Mouse (Mus musculus) heart, postnatal 0 days (tissue): Measurements from ENCODE around the gene Relch. TPM values are rescaled to one million over a fixed set of nuclear protein-coding genes. Genes with fewer than 3 reads are reported as not detected.

Experiments used
- ATAC-seq: fragments of 200-750 bp; cut with Nextera tagmentation; 2 replicates; pipeline ENCODE4 v1.8.0; 2017; ENCODE audit warnings: low read depth, moderate number of reproducible peaks, moderate library complexity; ENCODE audit not compliant: insufficient read depth
- DNase-seq: peaks from one replicate; pipeline ENCODE4 v3.0.0-alpha.2; 2016; ENCODE audit warnings: low spot score
- H3K27ac ChIP-seq: fragments of 300-500 bp; sonication (generic); 2 replicates; pipeline ENCODE4 v1.5.1; 2014; ENCODE audit warnings: low read depth, mild to moderate bottlenecking
- H3K27me3 ChIP-seq: fragments of 300-500 bp; sonication (generic); 2 replicates; pipeline ENCODE4 v1.6.1; 2014; ENCODE audit warnings: low read length, mixed read lengths; ENCODE audit not compliant: control insufficient read depth, insufficient read depth
- H3K36me3 ChIP-seq: fragments of 300-500 bp; sonication (generic); replicated peaks from 2 replicates; pipeline ENCODE4 v1.6.1; 2014; ENCODE audit warnings: low read length, mixed read lengths; ENCODE audit not compliant: control insufficient read depth, insufficient read depth
- H3K4me1 ChIP-seq: fragments of 300-500 bp; sonication (generic); 2 replicates; pipeline ENCODE4 v1.6.1; 2014; ENCODE audit warnings: antibody characterized with exemption; ENCODE audit not compliant: control insufficient read depth, insufficient read depth
- H3K4me2 ChIP-seq: fragments of 300-500 bp; sonication (generic); 2 replicates; pipeline ENCODE4 v1.6.1; 2014; ENCODE audit warnings: low read depth, mild to moderate bottlenecking, low read length, moderate library complexity
- H3K4me3 ChIP-seq: fragments of 300-500 bp; sonication (generic); 2 replicates; pipeline ENCODE4 v1.5.1; 2014; ENCODE audit warnings: low read depth, low read length
- H3K9ac ChIP-seq: fragments of 300-500 bp; sonication (generic); replicated peaks from 2 replicates; pipeline ENCODE4 v1.6.1; 2014; ENCODE audit warnings: low read depth, low read length, mixed read lengths
- H3K9me3 ChIP-seq: fragments of 300-500 bp; sonication (generic); replicated peaks from 2 replicates; pipeline ENCODE4 v1.6.1; 2016; ENCODE audit warnings: low read length; ENCODE audit not compliant: control insufficient read depth
- CTCF ChIP-seq: IDR thresholded peaks from 2 replicates; pipeline ENCODE4 v1.5.1; 2016; ENCODE audit warnings: antibody characterized with exemption, control low read depth, low read depth
- EP300 ChIP-seq: IDR thresholded peaks from 2 replicates; pipeline ENCODE4 v1.6.1; 2016; ENCODE audit warnings: antibody characterized with exemption, low read depth
- WGBS: fragments of 180-500 bp; shearing (Covaris S2); extraction: QIAGEN DNeasy Blood & Tissue Kit; methylation state at CpG from one replicate; pipeline ENCODE4 v1.1.7; 2014; 5-methylcytosine and 5-hydroxymethylcytosine counted together
- polyA plus RNA-seq: library from polyadenylated mRNA; unstranded; fragments of >200 nt; fragmentation: Nextera tagmentation; extraction: Ambion mirVana; gene quantifications from 2 replicates; pipeline ENCODE4 v1.2.1, GENCODE M21; 2015
- total RNA-seq: library from RNA; depleted of rRNA; stranded (reverse); fragments of >200 nt; gene quantifications from 2 replicates; pipeline ENCODE4 v1.2.3, GENCODE M21; 2014; ENCODE audit warnings: low replicate concordance; rRNA removed

Gene Relch
- total and polyA plus RNA-seq, 2 experiments from 2014 or later, result 12.2 to 23.9 TPM

- ATAC-seq (no peak), DNase-seq (no peak)
- Histone ChIP-seq H3K9me3 (no peaks in the 10 kb centered on the region), H3K4me2 (no peak overlapping the region), H3K36me3 (no peaks in the 10 kb centered on the region), H3K4me3 (no peak overlapping the region), H3K9ac (no peak overlapping the region), H3K4me1 (no peaks in the 10 kb centered on the region), H3K27ac (no peak overlapping the region), H3K27me3 (no peaks in the 10 kb centered on the region)
- TF ChIP-seq EP300 (no peak), CTCF (no peak)
These were observed 137.6 kb downstream of the Relch start for GRCm38 (mm10) chr1:105801252-105801651.

- Histone ChIP-seq H3K9me3 (no peaks in the 10 kb centered on the region), H3K27ac (no peak overlapping the region), H3K4me1 (no peaks in the 10 kb centered on the region), H3K27me3 (no peaks in the 10 kb centered on the region), H3K4me3 (no peak overlapping the region), H3K9ac (no peak overlapping the region), H3K36me3 (no peaks in the 10 kb centered on the region), H3K4me2 (no peak overlapping the region)
- ATAC-seq (no peak), DNase-seq (no peak)
- 47% methylated on average over 6 of the region's 6 CpGs for WGBS
- no peak for TF ChIP-seq EP300
These were observed 139.3 kb downstream of the Relch start for GRCm38 (mm10) chr1:105802941-105803340.

GRCm38 (mm10) chr1:105804285-105804684 lies 140.6 kb downstream of the Relch start:
- H3K9ac ChIP-seq, result no peak overlapping the region
- no peaks in the 10 kb centered on the region for H3K36me3 ChIP-seq
- 51% methylated on average over 3 of the region's 3 CpGs for WGBS
- DNase-seq (no peak), ATAC-seq (no peak)
- H3K9me3 ChIP-seq, result no peaks in the 10 kb centered on the region
- H3K4me2 ChIP-seq, result no peak overlapping the region
- H3K27me3 ChIP-seq, result no peaks in the 10 kb centered on the region
- no peak overlapping the region for H3K27ac ChIP-seq
- H3K4me3 ChIP-seq, result no peak overlapping the region
- H3K4me1 ChIP-seq, result no peaks in the 10 kb centered on the region
- no peak for TF ChIP-seq EP300

Other genes with a start within 250 kb of the Relch start
- gene Pign, start 184 bp upstream of the Relch start, total RNA-seq, result 14.7 and 66.4 TPM in 2 replicates
- gene Pign, start 184 bp upstream of the Relch start, polyA plus RNA-seq, result 5.1 and 5.7 TPM in 2 replicates
- gene Tnfrsf11a, start 116.9 kb downstream of the Relch start, total RNA-seq, result 0.53 and 0.58 TPM in 2 replicates
- gene Tnfrsf11a, start 116.9 kb downstream of the Relch start, polyA plus RNA-seq, result 0.18 and 0.34 TPM in 2 replicates